Mouse (Mus musculus): Measurements from ENCODE around the gene Apbb1ip. TPM values are rescaled to one million over a fixed set of nuclear protein-coding genes. Genes with fewer than 3 reads are reported as not detected.

Gene Apbb1ip
- polyA plus RNA-seq, 1 experiment from 2014 or later, result 1.6 TPM

DNA sequence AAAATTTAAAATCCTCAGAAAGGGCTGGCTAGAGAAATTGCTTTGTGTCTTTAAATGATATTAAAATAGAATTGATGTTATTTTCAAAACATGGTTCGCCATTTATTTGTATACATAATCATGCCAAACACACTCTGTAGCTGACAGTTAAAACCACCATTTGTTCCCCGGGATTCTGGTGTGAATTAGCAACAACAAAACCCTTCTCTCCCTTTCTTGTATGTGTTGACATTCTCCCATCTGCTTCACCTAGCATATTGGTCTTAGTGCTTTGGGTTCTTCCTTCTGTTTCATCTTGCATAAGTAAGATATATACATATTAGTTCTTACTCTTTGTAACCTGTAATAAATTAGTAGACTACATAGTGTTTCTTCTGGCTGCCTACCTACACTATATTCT is 144.8 kb downstream of the Apbb1ip start:
- Histone ChIP-seq H3K4me2 (replicated peaks; ENCODE audit: low read depth, low read length) (no peak overlapping the region), H3K36me3 (ENCODE audit: control insufficient read depth, insufficient read depth, low read length) (peaks cover 19% of the 10 kb centered on the region), H3K4me1 (ENCODE audit: control insufficient read depth, insufficient read depth, low read length) (no peaks in the 10 kb centered on the region), H3K9ac (ENCODE audit: low read depth, low read length) (no peak overlapping the region), H3K9me3 (ENCODE audit: control insufficient read depth, low read length) (no peaks in the 10 kb centered on the region), H3K27me3 (ENCODE audit: control insufficient read depth, insufficient read depth, low read length) (no peaks in the 10 kb centered on the region), H3K27ac (ENCODE audit: low read depth, low read length) (no peak overlapping the region), H3K4me3 (ENCODE audit: low read length) (no peak overlapping the region)
- no peak for ATAC-seq (ENCODE audit: low FRiP score, low TSS enrichment)
- WGBS, result 94% methylated on average over 2 of the region's 2 CpGs

Other genes starting within 250 kb of the Apbb1ip start
- gene Gad2, start 151.9 kb upstream of the Apbb1ip start, polyA plus RNA-seq (2014; fragmentation: Nextera tagmentation; extraction: Ambion mirVana), result not detected in 2 replicates
- gene Pdss1, start 121.4 kb downstream of the Apbb1ip start, polyA plus RNA-seq (2014; fragmentation: Nextera tagmentation; extraction: Ambion mirVana), result 24.5 and 25.5 TPM in 2 replicates

All from kidney, embryonic 14.5 days (tissue).